1 mouse cellular context compared by ENCODE assay signal in the genomic region with DNA sequence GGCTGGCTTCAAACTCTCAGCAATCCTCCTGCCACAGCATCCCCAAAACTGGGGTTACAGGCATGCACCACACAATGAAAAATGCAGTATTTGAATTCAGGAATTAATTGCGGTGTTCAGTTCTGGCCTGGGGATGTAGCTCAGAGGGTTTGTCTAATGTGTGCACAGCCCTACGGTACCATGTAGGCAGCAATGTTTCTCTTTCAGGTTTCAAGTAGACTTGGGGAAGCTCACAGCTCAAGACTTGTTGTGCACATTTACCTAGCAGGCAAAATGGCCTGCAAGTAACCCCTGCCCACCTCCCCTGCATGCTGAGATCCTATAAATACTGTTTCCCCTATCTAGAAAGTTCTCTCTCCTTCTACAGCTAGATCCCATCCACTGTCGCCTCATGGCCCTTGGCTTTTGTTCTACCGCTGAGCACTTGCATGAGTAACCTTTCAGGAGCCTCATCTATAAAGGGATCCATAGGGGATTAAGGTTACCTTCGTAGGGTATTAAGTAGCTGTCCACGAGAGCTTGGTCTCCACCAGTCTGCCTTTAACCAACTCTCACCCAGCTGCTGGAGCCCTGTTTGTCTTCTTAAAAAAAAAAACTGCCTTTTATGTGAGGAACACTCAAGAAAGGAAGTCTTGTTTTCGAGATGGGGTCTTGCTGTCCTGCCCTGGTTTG.
TF ChIP-seq lines count a peak whose summit lies in the region.

No protein-coding gene starts in this region.

TF ChIP-seq in CH12.LX, 34 proteins besides CTCF, POLR2A, EP300 and RAD21 (continued from another document):
- TF ChIP-seq ZKSCAN1 (IDR thresholded peaks at IDR 0.05; ENCODE audit: borderline replicate concordance, low read depth, low read length) (no peak), TBP (conservative IDR thresholded peaks at IDR 0.05; ENCODE audit: low read depth, low read length) (no peak), UBTF (IDR thresholded peaks at IDR 0.05; ENCODE audit: low read depth, low read length) (no peak), RCOR1 (conservative IDR thresholded peaks at IDR 0.05; ENCODE audit: low read depth, low read length) (no peak), KAT2A (IDR thresholded peaks at IDR 0.05; ENCODE audit: insufficient replicate concordance, low read length) (no peak), E2F4 (IDR thresholded peaks at IDR 0.05; ENCODE audit: insufficient replicate concordance, low read depth, low read length) (no peak), JUND (conservative IDR thresholded peaks at IDR 0.05; ENCODE audit: low read depth, low read length) (no peak), ELF1 (IDR thresholded peaks at IDR 0.05; ENCODE audit: low read depth, low read length) (no peak), MEF2A (IDR thresholded peaks at IDR 0.05; ENCODE audit: borderline replicate concordance, low read depth, low read length) (0 out of 2 replicates have a peak, but pooled peaks have one; percentile 17), HCFC1 (IDR thresholded peaks at IDR 0.05; ENCODE audit: low read depth, low read length) (peak; percentile 23; the same call in 1 of the 2 replicates), USF2 (conservative IDR thresholded peaks at IDR 0.05; ENCODE audit: low read depth, low read length) (no peak), POLR2AphosphoS2 (IDR thresholded peaks at IDR 0.05; ENCODE audit: low read depth, low read length) (no peak), BHLHE40 (IDR thresholded peaks at IDR 0.05; ENCODE audit: low read depth, low read length) (no peak), CHD1 (IDR thresholded peaks at IDR 0.05; ENCODE audit: low read depth, low read length) (peak; percentile 90), MAZ (IDR thresholded peaks at IDR 0.05; ENCODE audit: low read depth, low read length) (0 out of 2 replicates have a peak, but pooled peaks have one; percentile 42), MXI1 (IDR thresholded peaks at IDR 0.05; ENCODE audit: low read depth, low read length) (no peak)
